Mouse (Mus musculus) forebrain, embryonic 16.5 days (tissue): ENCODE data around the gene Olfr632. TPM values are rescaled to one million over a fixed set of nuclear protein-coding genes. Genes with fewer than 3 reads are reported as not detected.

Source experiments
- ATAC-seq: fragments of 200-750 bp; cut with Nextera tagmentation; 2 replicates; pipeline ENCODE4 v1.8.0; 2017; ENCODE audit warnings: mild to moderate bottlenecking, moderate library complexity
- H3K27ac ChIP-seq: fragments of 300-500 bp; sonication (generic); 2 replicates; pipeline ENCODE4 v1.5.1; 2014; ENCODE audit warnings: low read length, control low read depth
- H3K27me3 ChIP-seq: fragments of 300-500 bp; sonication (generic); replicated peaks from 2 replicates; pipeline ENCODE4 v1.6.1; 2014; ENCODE audit warnings: low read length; ENCODE audit not compliant: control insufficient read depth, insufficient read depth
- H3K36me3 ChIP-seq: fragments of 300-500 bp; sonication (generic); 2 replicates; pipeline ENCODE4 v1.6.1; 2014; ENCODE audit not compliant: control insufficient read depth, insufficient read depth
- H3K4me1 ChIP-seq: fragments of 300-500 bp; sonication (generic); replicated peaks from 2 replicates; pipeline ENCODE4 v1.6.1; 2014; ENCODE audit warnings: low read length; ENCODE audit not compliant: control insufficient read depth, insufficient read depth
- H3K4me2 ChIP-seq: fragments of 300-500 bp; sonication (generic); 2 replicates; pipeline ENCODE4 v1.6.1; 2014; ENCODE audit warnings: mild to moderate bottlenecking, low read length, control low read depth
- H3K4me3 ChIP-seq: fragments of 300-500 bp; sonication (generic); replicated peaks from 2 replicates; pipeline ENCODE4 v1.5.1; 2014; ENCODE audit warnings: mild to moderate bottlenecking, low read length, control low read depth
- H3K9ac ChIP-seq: fragments of 300-500 bp; sonication (generic); replicated peaks from 2 replicates; pipeline ENCODE4 v1.6.1; 2014; ENCODE audit warnings: low read depth, low read length, control low read depth
- H3K9me3 ChIP-seq: fragments of 300-500 bp; sonication (generic); 2 replicates; pipeline ENCODE4 v1.6.1; 2016; ENCODE audit warnings: low read length; ENCODE audit not compliant: control insufficient read depth
- WGBS: fragments of 180-500 bp; shearing (Covaris S2); extraction: QIAGEN DNeasy Blood & Tissue Kit; methylation state at CpG from one replicate; pipeline ENCODE4 v1.1.7; 2014; 5-methylcytosine and 5-hydroxymethylcytosine counted together
- polyA plus RNA-seq: library from polyadenylated mRNA; unstranded; fragments of >200 nt; fragmentation: Nextera tagmentation; extraction: Ambion mirVana; gene quantifications from 2 replicates; pipeline ENCODE4 v1.2.1, GENCODE M21; 2015

The Olfr632 gene
- not detected in 2 replicates for polyA plus RNA-seq

- 78% methylated on average over 2 of the region's 2 CpGs for WGBS
- H3K27me3 ChIP-seq = no peaks in the 10 kb centered on the region
- H3K9ac ChIP-seq = no peak within 1 kb of the TSS
- no peak within 1 kb of the TSS for H3K4me3 ChIP-seq
- ATAC-seq = no peak
- no peak within 1 kb of the TSS for H3K4me2 ChIP-seq
- H3K4me1 ChIP-seq = no peaks in the 10 kb centered on the region
- H3K27ac ChIP-seq = no peak within 1 kb of the TSS
- H3K9me3 ChIP-seq = no peaks in the 10 kb centered on the region
- no peaks in the 10 kb centered on the region for H3K36me3 ChIP-seq
These were observed at the start of gene Olfr632 for GRCm38 (mm10) chr7:103934264-103934663. Olfr632 (plus strand) TSS chr7:103934347.

- H3K27ac ChIP-seq = no peak within 1 kb of the TSS
- H3K4me3 ChIP-seq = no peak within 1 kb of the TSS
- no peaks in the 10 kb centered on the region for H3K36me3 ChIP-seq
- H3K4me2 ChIP-seq = no peak within 1 kb of the TSS
- ATAC-seq = no peak
- H3K4me1 ChIP-seq = no peaks in the 10 kb centered on the region
- H3K27me3 ChIP-seq = no peaks in the 10 kb centered on the region
- H3K9ac ChIP-seq = no peak within 1 kb of the TSS
- H3K9me3 ChIP-seq = no peaks in the 10 kb centered on the region
These were observed 48.0 kb upstream of the Olfr632 start, which contains the start of gene Olfr66 for GRCm38 (mm10) chr7:103886152-103886551. Olfr66 (minus strand) TSS chr7:103886252.

GRCm38 (mm10) chr7:103894385-103894784 is 39.8 kb upstream of the Olfr632 start, which contains the start of gene Olfr64:
Olfr64 (minus strand) TSS chr7:103894485.
- no peaks in the 10 kb centered on the region for H3K4me1 ChIP-seq
- no peak within 1 kb of the TSS for H3K4me3 ChIP-seq
- no peaks in the 10 kb centered on the region for H3K36me3 ChIP-seq
- no peak within 1 kb of the TSS for H3K9ac ChIP-seq
- no peak within 1 kb of the TSS for H3K4me2 ChIP-seq
- WGBS = 89% methylated on average over 1 of the region's 1 CpGs
- no peaks in the 10 kb centered on the region for H3K27me3 ChIP-seq
- no peak within 1 kb of the TSS for H3K27ac ChIP-seq
- no peak for ATAC-seq
- H3K9me3 ChIP-seq = no peaks in the 10 kb centered on the region

- ATAC-seq = no peak
- WGBS = 92% methylated on average over 2 of the region's 2 CpGs
- no peak within 1 kb of the TSS for H3K9ac ChIP-seq
These were observed 31.0 kb upstream of the Olfr632 start, which contains the start of gene Olfr65 for GRCm38 (mm10) chr7:103903187-103903586. Olfr65 (plus strand) TSS chr7:103903487.

GRCm38 (mm10) chr7:103910047-103910446 is 24.1 kb upstream of the Olfr632 start:
- no peaks in the 10 kb centered on the region for H3K9me3 ChIP-seq
- no peaks in the 10 kb centered on the region for H3K4me1 ChIP-seq
- no peak for ATAC-seq
- H3K4me2 ChIP-seq = no peak overlapping the region
- no peaks in the 10 kb centered on the region for H3K27me3 ChIP-seq
- no peak overlapping the region for H3K4me3 ChIP-seq
- no peak overlapping the region for H3K9ac ChIP-seq
- no peaks in the 10 kb centered on the region for H3K36me3 ChIP-seq
- WGBS = 65% methylated on average over 3 of the region's 3 CpGs
- no peak overlapping the region for H3K27ac ChIP-seq

More at GRCm38 (mm10) chr7:103903187-103903586, 31.0 kb upstream of the Olfr632 start, which contains the start of gene Olfr65:
- Histone ChIP-seq H3K4me2 (no peak within 1 kb of the TSS), H3K4me3 (no peak within 1 kb of the TSS), H3K27ac (no peak within 1 kb of the TSS), H3K4me1 (no peaks in the 10 kb centered on the region), H3K27me3 (no peaks in the 10 kb centered on the region), H3K36me3 (no peaks in the 10 kb centered on the region), H3K9me3 (no peaks in the 10 kb centered on the region)

GRCm38 (mm10) chr7:103912969-103913511 is 21.1 kb upstream of the Olfr632 start:
- ATAC-seq = no peak
- 50% methylated on average over 8 of the region's 8 CpGs for WGBS
- H3K9ac ChIP-seq = no peak overlapping the region
- H3K27me3 ChIP-seq = no peaks in the 10 kb centered on the region
- no peak overlapping the region for H3K4me2 ChIP-seq
- H3K9me3 ChIP-seq = no peaks in the 10 kb centered on the region
- H3K27ac ChIP-seq = no peak overlapping the region
- no peaks in the 10 kb centered on the region for H3K36me3 ChIP-seq
- no peaks in the 10 kb centered on the region for H3K4me1 ChIP-seq
- no peak overlapping the region for H3K4me3 ChIP-seq

- H3K4me2 ChIP-seq = no peak overlapping the region
- no peaks in the 10 kb centered on the region for H3K9me3 ChIP-seq
- ATAC-seq = no peak
- H3K36me3 ChIP-seq = no peaks in the 10 kb centered on the region
- no peak overlapping the region for H3K27ac ChIP-seq
- no peaks in the 10 kb centered on the region for H3K27me3 ChIP-seq
- H3K9ac ChIP-seq = no peak overlapping the region
- H3K4me1 ChIP-seq = no peaks in the 10 kb centered on the region
- no peak overlapping the region for H3K4me3 ChIP-seq
These were observed 18.8 kb upstream of the Olfr632 start for GRCm38 (mm10) chr7:103915338-103915737.

- Histone ChIP-seq H3K36me3 (no peaks in the 10 kb centered on the region), H3K4me1 (no peaks in the 10 kb centered on the region), H3K4me2 (no peak within 1 kb of the TSS), H3K9ac (no peak within 1 kb of the TSS), H3K4me3 (no peak within 1 kb of the TSS), H3K27ac (no peak within 1 kb of the TSS), H3K9me3 (no peaks in the 10 kb centered on the region), H3K27me3 (no peaks in the 10 kb centered on the region)
- no peak for ATAC-seq
These were observed 5.6 kb upstream of the Olfr632 start, which contains the start of gene Olfr631 for GRCm38 (mm10) chr7:103928525-103928924. Olfr631 (plus strand) TSS chr7:103928825.

GRCm38 (mm10) chr7:103942730-103943129 is 8.6 kb downstream of the Olfr632 start:
- Histone ChIP-seq H3K9ac (no peak overlapping the region), H3K4me3 (no peak overlapping the region), H3K9me3 (no peaks in the 10 kb centered on the region), H3K36me3 (no peaks in the 10 kb centered on the region), H3K27me3 (no peaks in the 10 kb centered on the region), H3K4me2 (no peak overlapping the region), H3K27ac (no peak overlapping the region), H3K4me1 (no peaks in the 10 kb centered on the region)
- 30% methylated on average over 2 of the region's 2 CpGs for WGBS
- no peak for ATAC-seq

GRCm38 (mm10) chr7:103944137-103944536 is 10.0 kb downstream of the Olfr632 start, which contains the start of gene Olfr633:
Olfr633 (plus strand) TSS chr7:103944437.
- Histone ChIP-seq H3K9ac (no peak within 1 kb of the TSS), H3K27me3 (no peaks in the 10 kb centered on the region), H3K4me3 (no peak within 1 kb of the TSS), H3K4me1 (no peaks in the 10 kb centered on the region), H3K27ac (no peak within 1 kb of the TSS), H3K36me3 (no peaks in the 10 kb centered on the region), H3K9me3 (no peaks in the 10 kb centered on the region), H3K4me2 (no peak within 1 kb of the TSS)
- ATAC-seq = no peak
